Mouse (Mus musculus) stomach, embryonic 14.5 days (tissue): ENCODE measurements around the gene Lrrc49. TPM values are rescaled to one million over a fixed set of nuclear protein-coding genes. Genes with fewer than 3 reads are reported as not detected.

Experiments
- ATAC-seq: fragments of 200-750 bp; cut with Nextera tagmentation; 2 replicates; pipeline ENCODE4 v1.8.0; 2017; ENCODE audit warnings: low read depth, moderate TSS enrichment; ENCODE audit not compliant: insufficient number of reproducible peaks, insufficient read depth, low FRiP score
- H3K27ac ChIP-seq: fragments of 300-500 bp; sonication (generic); 2 replicates; pipeline ENCODE4 v1.5.1; 2014; ENCODE audit warnings: mild to moderate bottlenecking, low read length, moderate library complexity, mixed read lengths
- H3K27me3 ChIP-seq: fragments of 300-500 bp; sonication (generic); 2 replicates; pipeline ENCODE4 v1.6.1; 2014; ENCODE audit warnings: low read length, control low read depth, mixed read lengths; ENCODE audit not compliant: control insufficient read depth, insufficient read depth
- H3K36me3 ChIP-seq: fragments of 300-500 bp; sonication (generic); 2 replicates; pipeline ENCODE4 v1.6.1; 2014; ENCODE audit warnings: mild to moderate bottlenecking, control low read depth, low read length, moderate library complexity, mixed read lengths; ENCODE audit not compliant: control insufficient read depth, insufficient read depth
- H3K4me1 ChIP-seq: fragments of 300-500 bp; sonication (generic); 2 replicates; pipeline ENCODE4 v1.6.1; 2014; ENCODE audit warnings: low read length, control low read depth, mixed read lengths; ENCODE audit not compliant: control insufficient read depth, insufficient read depth
- H3K4me2 ChIP-seq: fragments of 300-500 bp; sonication (generic); replicated peaks from 2 replicates; pipeline ENCODE4 v1.6.1; 2014; ENCODE audit warnings: low read depth, low read length, control low read depth
- H3K4me3 ChIP-seq: fragments of 300-500 bp; sonication (generic); 2 replicates; pipeline ENCODE4 v1.5.1; 2014; ENCODE audit warnings: low read depth, low read length, control low read depth
- H3K9ac ChIP-seq: fragments of 300-500 bp; sonication (generic); replicated peaks from 2 replicates; pipeline ENCODE4 v1.6.1; 2014; ENCODE audit warnings: low read depth, mild to moderate bottlenecking, control low read depth, low read length, moderate library complexity, mixed read lengths
- H3K9me3 ChIP-seq: fragments of 300-500 bp; sonication (generic); 2 replicates; pipeline ENCODE4 v1.6.1; 2016; ENCODE audit warnings: low read depth, low read length, control low read depth; ENCODE audit not compliant: control insufficient read depth
- WGBS: fragments of 180-500 bp; shearing (Covaris S2); extraction: QIAGEN DNeasy Blood & Tissue Kit; methylation state at CpG from one replicate; pipeline ENCODE4 v1.1.7; 2014; 5-methylcytosine and 5-hydroxymethylcytosine counted together
- polyA plus RNA-seq: library from polyadenylated mRNA; unstranded; fragments of >200 nt; fragmentation: Nextera tagmentation; extraction: Ambion mirVana; gene quantifications from 2 replicates; pipeline ENCODE4 v1.2.1, GENCODE M21; 2014

The Lrrc49 gene
- polyA plus RNA-seq, 1 experiment from 2014 or later: 23.3 TPM

DNA sequence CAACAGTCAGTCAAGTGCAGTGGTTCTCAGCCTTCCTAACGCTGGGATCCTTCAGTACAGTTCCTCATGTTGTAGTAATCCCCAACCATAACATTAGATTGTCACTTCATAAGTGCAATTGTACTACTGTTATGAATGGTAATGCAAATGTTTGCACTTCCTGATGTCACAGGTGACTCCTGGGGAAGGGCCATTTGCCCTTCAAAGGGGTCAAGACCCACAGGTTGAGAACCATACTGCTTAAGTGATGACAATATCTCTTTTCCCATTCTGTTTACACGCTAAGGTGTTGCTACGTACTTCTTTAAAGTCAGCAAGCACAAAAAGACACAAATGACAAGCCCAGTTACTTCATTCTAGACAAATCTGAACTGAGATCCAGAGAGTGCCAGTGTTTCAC, 22.4 kb downstream of the Lrrc49 start:
- H3K36me3 ChIP-seq: peaks cover 5% of the 10 kb centered on the region
- no peaks in the 10 kb centered on the region for H3K9me3 ChIP-seq
- no peak overlapping the region for H3K4me3 ChIP-seq
- no peak overlapping the region for H3K4me2 ChIP-seq
- no peaks in the 10 kb centered on the region for H3K27me3 ChIP-seq
- no peak overlapping the region for H3K9ac ChIP-seq
- H3K27ac ChIP-seq: no peak overlapping the region
- H3K4me1 ChIP-seq: no peaks in the 10 kb centered on the region
- no peak for ATAC-seq
- 91% methylated on average over 3 of the region's 3 CpGs for WGBS

DNA sequence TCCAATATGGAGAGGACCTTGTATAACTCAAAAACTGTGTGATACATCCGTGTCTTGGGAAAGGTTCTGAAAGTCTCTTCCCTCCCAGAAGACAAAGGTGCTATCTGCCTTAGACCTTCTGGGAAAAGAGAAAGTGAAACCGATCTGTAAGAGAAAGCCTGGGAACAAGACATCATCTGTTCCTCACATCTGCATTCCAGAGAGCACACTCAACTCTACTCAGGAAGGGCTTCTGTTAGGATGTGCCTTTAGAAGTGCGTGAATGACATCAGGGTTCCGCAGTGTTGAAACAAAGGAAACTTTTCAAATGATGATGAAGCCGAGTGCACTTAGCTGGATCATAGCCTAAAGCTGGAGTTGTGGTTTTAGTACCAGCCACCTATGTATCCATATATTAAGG, 23.1 kb downstream of the Lrrc49 start:
- H3K4me2 ChIP-seq: no peak overlapping the region
- no peaks in the 10 kb centered on the region for H3K4me1 ChIP-seq
- H3K4me3 ChIP-seq: no peak overlapping the region
- H3K36me3 ChIP-seq: peaks cover 5% of the 10 kb centered on the region
- no peak overlapping the region for H3K9ac ChIP-seq
- no peak overlapping the region for H3K27ac ChIP-seq
- ATAC-seq: no peak
- WGBS: 90% methylated on average over 5 of the region's 5 CpGs
- H3K9me3 ChIP-seq: no peaks in the 10 kb centered on the region
- no peaks in the 10 kb centered on the region for H3K27me3 ChIP-seq

DNA sequence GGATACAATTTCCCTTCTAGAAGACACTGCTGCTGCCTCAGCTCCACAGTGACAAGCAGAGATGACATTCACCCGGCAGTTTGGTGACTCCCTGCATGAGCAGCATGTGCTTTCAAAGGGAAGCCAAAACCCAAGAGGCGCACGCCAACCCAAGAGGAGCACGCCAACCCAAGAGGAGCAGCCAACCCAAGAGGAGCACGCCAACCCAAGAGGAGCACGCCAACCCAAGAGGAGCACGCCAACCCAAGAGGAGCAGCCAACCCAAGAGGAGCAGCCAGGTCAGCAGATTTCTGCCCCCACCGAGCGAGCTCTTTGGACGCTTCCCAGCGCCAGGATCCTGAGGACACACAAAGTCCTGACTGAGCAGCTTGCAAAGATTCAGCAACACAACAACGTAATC, 23.6 kb downstream of the Lrrc49 start:
- Histone ChIP-seq H3K27me3 (no peaks in the 10 kb centered on the region), H3K36me3 (peaks cover 5% of the 10 kb centered on the region), H3K4me1 (no peaks in the 10 kb centered on the region), H3K4me2 (no peak overlapping the region), H3K27ac (no peak overlapping the region), H3K9ac (no peak overlapping the region), H3K4me3 (no peak overlapping the region), H3K9me3 (no peaks in the 10 kb centered on the region)
- ATAC-seq: no peak
- 92% methylated on average over 12 of the region's 12 CpGs for WGBS

DNA sequence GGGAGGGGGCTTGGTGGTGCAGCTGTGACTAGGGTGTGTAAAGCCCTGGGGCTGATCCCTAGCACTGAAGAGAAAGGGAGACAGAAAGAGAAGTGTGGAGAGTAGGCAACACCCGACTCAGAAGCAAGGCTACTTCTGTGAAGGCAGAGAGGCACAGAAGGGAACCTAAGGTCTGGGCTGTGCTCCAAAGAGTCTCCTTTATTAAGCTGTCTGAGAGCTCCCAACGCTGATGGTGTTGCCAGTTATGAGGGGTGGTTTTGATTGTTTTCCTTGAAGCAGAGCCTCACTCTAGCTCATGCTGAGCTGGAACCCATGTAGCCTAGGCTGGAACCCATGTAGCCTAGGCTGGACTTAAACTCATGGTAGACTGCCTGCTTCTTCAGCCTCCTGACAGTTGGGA, 25.0 kb downstream of the Lrrc49 start:
- Histone ChIP-seq H3K27me3 (no peaks in the 10 kb centered on the region), H3K9me3 (no peaks in the 10 kb centered on the region), H3K9ac (no peak overlapping the region), H3K4me2 (no peak overlapping the region), H3K36me3 (peaks cover 5% of the 10 kb centered on the region), H3K27ac (no peak overlapping the region), H3K4me3 (no peak overlapping the region), H3K4me1 (no peaks in the 10 kb centered on the region)
- no peak for ATAC-seq
- 90% methylated on average over 2 of the region's 2 CpGs for WGBS

DNA sequence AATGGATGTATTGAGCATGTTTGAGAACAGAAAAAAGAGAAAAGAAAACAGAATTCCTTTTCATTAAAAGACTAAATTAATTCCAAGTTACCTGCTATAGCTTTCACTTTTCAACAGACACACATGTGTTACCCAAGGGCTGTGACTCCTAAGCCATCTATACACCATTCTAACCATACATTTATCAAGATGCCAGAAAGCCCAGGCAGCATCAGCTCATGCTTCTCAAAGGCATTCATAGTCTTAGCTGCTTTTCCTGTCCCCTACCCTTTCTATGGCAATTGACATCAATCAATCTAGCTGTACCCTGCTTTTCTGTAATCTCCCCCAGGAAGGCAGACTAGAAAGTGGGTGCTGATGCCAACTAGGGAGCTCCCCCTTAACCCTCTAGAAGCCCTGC, 34.4 kb downstream of the Lrrc49 start:
- Histone ChIP-seq H3K27ac (no peak overlapping the region), H3K9ac (no peak overlapping the region)
- ATAC-seq: no peak

DNA sequence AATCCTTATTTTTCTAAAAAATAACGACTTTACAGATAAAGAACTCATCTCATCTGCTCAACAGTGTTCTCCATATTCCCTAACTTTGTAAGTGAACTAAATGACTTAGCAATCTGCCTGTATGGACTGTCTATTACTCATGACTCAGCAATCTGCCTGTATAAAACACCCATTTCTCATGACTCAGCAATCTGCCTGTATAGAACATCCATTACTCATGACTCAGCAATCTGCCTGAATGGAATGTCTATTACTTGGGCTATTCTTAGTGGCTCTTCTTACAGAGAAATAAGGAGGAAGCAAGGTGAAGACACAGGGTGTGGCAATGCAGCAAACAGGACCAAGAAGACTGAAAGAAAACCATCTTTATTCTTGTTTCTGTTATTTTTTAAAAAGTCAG, 34.8 kb downstream of the Lrrc49 start:
- 88% methylated on average over 1 of the region's 1 CpGs for WGBS
- no peak overlapping the region for H3K4me3 ChIP-seq
- H3K4me2 ChIP-seq: no peak overlapping the region
- no peak overlapping the region for H3K9ac ChIP-seq
- H3K4me1 ChIP-seq: peaks cover 6% of the 10 kb centered on the region; the same call in 1 of the 2 replicates
- ATAC-seq: no peak
- H3K27me3 ChIP-seq: no peaks in the 10 kb centered on the region
- no peaks in the 10 kb centered on the region for H3K9me3 ChIP-seq
- no peaks in the 10 kb centered on the region for H3K36me3 ChIP-seq
- H3K27ac ChIP-seq: no peak overlapping the region

More for the DNA sequence above, 34.4 kb downstream of the Lrrc49 start:
- Histone ChIP-seq H3K9me3 (no peaks in the 10 kb centered on the region), H3K4me3 (no peak overlapping the region), H3K27me3 (no peaks in the 10 kb centered on the region), H3K4me1 (peaks cover 6% of the 10 kb centered on the region; the same call in 1 of the 2 replicates), H3K36me3 (no peaks in the 10 kb centered on the region), H3K4me2 (no peak overlapping the region)

DNA sequence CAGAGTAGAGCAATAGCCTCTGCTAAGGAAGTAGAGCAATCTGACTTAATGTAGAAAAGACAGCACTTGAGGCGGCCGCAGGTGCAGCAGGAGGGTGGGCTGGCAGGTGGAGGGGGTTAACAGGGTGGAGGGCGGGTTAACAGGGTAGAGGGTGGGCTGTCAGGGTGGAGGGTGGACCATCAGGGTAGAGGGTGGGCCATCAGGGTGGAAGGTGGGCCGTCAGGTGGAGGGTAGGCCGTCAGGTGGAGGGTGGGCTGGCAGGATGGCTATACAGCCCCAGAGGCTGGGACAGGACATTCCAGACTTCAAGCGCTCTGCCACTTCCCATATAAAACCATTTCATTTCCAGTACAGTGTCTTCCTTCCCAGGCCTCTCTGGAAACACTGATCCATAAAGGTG, 37.7 kb downstream of the Lrrc49 start:
- H3K4me2 ChIP-seq: no peak overlapping the region
- H3K9me3 ChIP-seq: no peaks in the 10 kb centered on the region
- H3K36me3 ChIP-seq: no peaks in the 10 kb centered on the region
- H3K27me3 ChIP-seq: no peaks in the 10 kb centered on the region
- peaks cover 6% of the 10 kb centered on the region; the same call in 1 of the 2 replicates for H3K4me1 ChIP-seq
- H3K27ac ChIP-seq: no peak overlapping the region
- no peak overlapping the region for H3K4me3 ChIP-seq
- no peak overlapping the region for H3K9ac ChIP-seq
- ATAC-seq: no peak
- 83% methylated on average over 6 of the region's 6 CpGs for WGBS

DNA sequence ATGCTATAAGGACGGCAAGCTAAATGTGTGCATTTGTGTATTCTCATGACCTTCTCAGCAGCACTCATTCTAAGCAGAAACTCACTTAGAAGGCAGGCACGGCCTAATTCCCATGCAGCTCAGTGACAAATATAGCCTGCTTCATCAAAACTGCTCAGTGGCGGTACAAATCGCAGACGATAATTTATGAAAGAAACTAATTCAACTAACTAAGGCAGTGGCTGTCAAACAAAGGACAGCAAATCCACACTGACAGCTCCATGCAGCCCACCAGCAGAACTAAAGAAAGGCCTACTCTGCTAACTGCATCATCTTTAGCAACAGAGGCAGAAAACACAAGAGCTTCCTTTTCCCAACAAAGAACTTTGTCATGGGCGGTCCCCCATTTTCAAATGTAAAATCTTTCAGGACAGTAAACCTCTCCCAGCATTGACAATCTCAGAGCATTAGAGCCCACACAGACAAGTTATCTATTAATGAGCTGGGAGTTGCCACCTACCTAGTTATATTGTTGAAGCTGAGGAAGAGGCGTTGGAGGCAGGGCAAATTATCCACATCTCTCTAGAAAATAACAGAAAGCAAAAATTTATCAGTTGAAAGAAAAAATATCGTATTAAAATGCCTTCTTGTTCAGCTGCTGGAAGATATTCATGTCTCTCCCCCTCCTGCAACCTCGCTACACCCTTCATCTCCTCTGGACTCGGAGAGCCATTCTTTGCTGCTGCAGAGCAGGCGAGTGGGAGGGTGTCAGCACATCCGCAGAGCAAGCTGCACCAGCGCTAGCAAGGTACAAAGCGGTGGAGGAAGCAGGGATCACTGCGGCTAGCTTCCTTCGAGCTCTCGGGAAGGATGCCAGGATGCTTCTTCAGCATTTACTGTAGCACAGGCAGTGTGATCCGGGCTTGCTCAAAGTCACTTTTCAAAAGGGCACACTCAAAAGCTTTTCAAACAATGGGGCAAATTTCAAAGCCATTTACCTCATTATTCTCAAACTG, 38.7 kb downstream of the Lrrc49 start:
- Histone ChIP-seq H3K4me2 (no peak overlapping the region), H3K9ac (no peak overlapping the region)

More for the DNA sequence above, 38.7 kb downstream of the Lrrc49 start:
- Histone ChIP-seq H3K27ac (peak overlapping the region; percentile 27; the same call in 1 of the 2 replicates), H3K4me3 (no peak overlapping the region), H3K27me3 (no peaks in the 10 kb centered on the region), H3K36me3 (no peaks in the 10 kb centered on the region), H3K9me3 (no peaks in the 10 kb centered on the region), H3K4me1 (peaks cover 6% of the 10 kb centered on the region; the same call in 1 of the 2 replicates)
- WGBS: 46% methylated on average over 18 of the region's 18 CpGs
- ATAC-seq: no peak
